Mouse (Mus musculus) forebrain, embryonic 12.5 days (tissue): ENCODE data around the gene Rxra. TPM values are rescaled to one million over a fixed set of nuclear protein-coding genes. Genes with fewer than 3 reads are reported as not detected.

Source experiments
- ATAC-seq: fragments of 200-750 bp; cut with Nextera tagmentation; 2 replicates; pipeline ENCODE4 v1.8.0; 2017; ENCODE audit warnings: moderate TSS enrichment; ENCODE audit not compliant: low FRiP score
- H3K27ac ChIP-seq: fragments of 300-500 bp; sonication (generic); 2 replicates; pipeline ENCODE4 v1.5.1; 2016; ENCODE audit warnings: mild to moderate bottlenecking
- H3K27me3 ChIP-seq: fragments of 300-500 bp; sonication (generic); 2 replicates; pipeline ENCODE4 v1.6.1; 2016; ENCODE audit warnings: mild to moderate bottlenecking
- H3K36me3 ChIP-seq: fragments of 300-500 bp; sonication (generic); replicated peaks from 2 replicates; pipeline ENCODE4 v1.6.1; 2016; ENCODE audit warnings: mild to moderate bottlenecking
- H3K4me1 ChIP-seq: fragments of 300-500 bp; sonication (generic); 2 replicates; pipeline ENCODE4 v1.6.1; 2016
- H3K4me2 ChIP-seq: fragments of 300-500 bp; sonication (generic); 2 replicates; pipeline ENCODE4 v1.6.1; 2016; ENCODE audit warnings: mild to moderate bottlenecking, moderate library complexity
- H3K4me3 ChIP-seq: fragments of 300-500 bp; sonication (generic); replicated peaks from 2 replicates; pipeline ENCODE4 v1.5.1; 2016; ENCODE audit warnings: mild to moderate bottlenecking
- H3K9ac ChIP-seq: fragments of 300-500 bp; sonication (generic); 2 replicates; pipeline ENCODE4 v1.6.1; 2016; ENCODE audit warnings: mild to moderate bottlenecking
- H3K9me3 ChIP-seq: fragments of 300-500 bp; sonication (generic); 2 replicates; pipeline ENCODE4 v1.6.1; 2016
- WGBS: fragments of 180-500 bp; shearing (Covaris S2); methylation state at CpG from one replicate; pipeline ENCODE4 v1.1.7; 2016; 5-methylcytosine and 5-hydroxymethylcytosine counted together
- polyA plus RNA-seq: library from polyadenylated mRNA; unstranded; fragments of >200 nt; fragmentation: Nextera tagmentation; extraction: Ambion mirVana; gene quantifications from 2 replicates; pipeline ENCODE4 v1.2.1, GENCODE M21; 2016

The Rxra gene
- 6.7 and 7.8 TPM in 2 replicates for polyA plus RNA-seq

GRCm38 (mm10) chr2:27676106-27676477, at the start of gene Rxra:
Rxra (plus strand) TSS chr2:27676440.
- peaks cover 55% of the 10 kb centered on the region for H3K4me1 ChIP-seq
- peak within 1 kb of the TSS; percentile 92 for H3K4me3 ChIP-seq
- H3K27me3 ChIP-seq = peaks cover 31% of the 10 kb centered on the region
- ATAC-seq = peak; percentile 18; the same call in 1 of the 2 replicates
- 2% methylated on average over 16 of the region's 16 CpGs for WGBS
- peak within 1 kb of the TSS; percentile 89 for H3K27ac ChIP-seq
- no peaks in the 10 kb centered on the region for H3K9me3 ChIP-seq
- H3K4me2 ChIP-seq = peak within 1 kb of the TSS; percentile 89
- H3K9ac ChIP-seq = peak within 1 kb of the TSS; percentile 93
- H3K36me3 ChIP-seq = no peaks in the 10 kb centered on the region

- H3K9ac ChIP-seq = no peak overlapping the region
- H3K36me3 ChIP-seq = no peaks in the 10 kb centered on the region
- H3K4me2 ChIP-seq = no peak overlapping the region
- H3K27ac ChIP-seq = no peak overlapping the region
- peaks cover 40% of the 10 kb centered on the region for H3K27me3 ChIP-seq
- WGBS = 74% methylated on average over 1 of the region's 1 CpGs
- no peaks in the 10 kb centered on the region for H3K4me1 ChIP-seq
- H3K9me3 ChIP-seq = no peaks in the 10 kb centered on the region
- no peak overlapping the region for H3K4me3 ChIP-seq
- ATAC-seq = no peak
These were observed 49.6 kb upstream of the Rxra start for GRCm38 (mm10) chr2:27626604-27627003.

- Histone ChIP-seq H3K27me3 (peaks cover 22% of the 10 kb centered on the region), H3K4me1 (peaks cover 8% of the 10 kb centered on the region; the same call in 1 of the 2 replicates), H3K4me3 (no peak overlapping the region), H3K36me3 (no peaks in the 10 kb centered on the region), H3K9me3 (no peaks in the 10 kb centered on the region), H3K27ac (no peak overlapping the region), H3K4me2 (no peak overlapping the region), H3K9ac (no peak overlapping the region)
- WGBS = 86% methylated on average over 3 of the region's 3 CpGs
- ATAC-seq = no peak
These were observed 45.5 kb upstream of the Rxra start for GRCm38 (mm10) chr2:27630601-27631285.

- no peak overlapping the region for H3K27ac ChIP-seq
- 70% methylated on average over 2 of the region's 2 CpGs for WGBS
- H3K9me3 ChIP-seq = no peaks in the 10 kb centered on the region
These were observed 42.8 kb upstream of the Rxra start for GRCm38 (mm10) chr2:27633471-27633870.

GRCm38 (mm10) chr2:27634018-27634417, 42.2 kb upstream of the Rxra start:
- H3K4me3 ChIP-seq = no peak overlapping the region
- H3K27me3 ChIP-seq = peaks cover 19% of the 10 kb centered on the region
- H3K36me3 ChIP-seq = no peaks in the 10 kb centered on the region

More at GRCm38 (mm10) chr2:27633471-27633870, 42.8 kb upstream of the Rxra start:
- H3K4me3 ChIP-seq = no peak overlapping the region
- H3K27me3 ChIP-seq = peaks cover 19% of the 10 kb centered on the region
- no peak overlapping the region for H3K9ac ChIP-seq
- H3K4me1 ChIP-seq = peaks cover 8% of the 10 kb centered on the region; the same call in 1 of the 2 replicates
- ATAC-seq = no peak
- H3K36me3 ChIP-seq = no peaks in the 10 kb centered on the region
- H3K4me2 ChIP-seq = no peak overlapping the region

GRCm38 (mm10) chr2:27635147-27635738, 41.0 kb upstream of the Rxra start:
- peaks cover 8% of the 10 kb centered on the region; the same call in 1 of the 2 replicates for H3K4me1 ChIP-seq

More at GRCm38 (mm10) chr2:27634018-27634417, 42.2 kb upstream of the Rxra start:
- no peak overlapping the region for H3K27ac ChIP-seq
- WGBS = 87% methylated on average over 1 of the region's 1 CpGs
- H3K4me2 ChIP-seq = no peak overlapping the region
- H3K4me1 ChIP-seq = peaks cover 8% of the 10 kb centered on the region; the same call in 1 of the 2 replicates
- ATAC-seq = no peak
- H3K9me3 ChIP-seq = no peaks in the 10 kb centered on the region
- no peak overlapping the region for H3K9ac ChIP-seq

GRCm38 (mm10) chr2:27636796-27637195, 39.4 kb upstream of the Rxra start:
- WGBS = 78% methylated on average over 1 of the region's 1 CpGs

More at GRCm38 (mm10) chr2:27635147-27635738, 41.0 kb upstream of the Rxra start:
- Histone ChIP-seq H3K9me3 (no peaks in the 10 kb centered on the region), H3K36me3 (no peaks in the 10 kb centered on the region), H3K27ac (no peak overlapping the region), H3K27me3 (peaks cover 19% of the 10 kb centered on the region), H3K9ac (no peak overlapping the region), H3K4me3 (no peak overlapping the region), H3K4me2 (no peak overlapping the region)
- WGBS = 59% methylated on average over 13 of the region's 13 CpGs
- no peak for ATAC-seq

GRCm38 (mm10) chr2:27637281-27637896, 38.9 kb upstream of the Rxra start:
- Histone ChIP-seq H3K27me3 (peaks cover 23% of the 10 kb centered on the region), H3K9me3 (no peaks in the 10 kb centered on the region), H3K27ac (no peak overlapping the region), H3K36me3 (no peaks in the 10 kb centered on the region), H3K9ac (no peak overlapping the region), H3K4me2 (no peak overlapping the region), H3K4me3 (no peak overlapping the region), H3K4me1 (peaks cover 19% of the 10 kb centered on the region)
- 87% methylated on average over 8 of the region's 8 CpGs for WGBS
- no peak for ATAC-seq

More at GRCm38 (mm10) chr2:27636796-27637195, 39.4 kb upstream of the Rxra start:
- ATAC-seq = no peak
- H3K4me2 ChIP-seq = no peak overlapping the region
- peaks cover 19% of the 10 kb centered on the region for H3K4me1 ChIP-seq
- no peak overlapping the region for H3K9ac ChIP-seq
- peaks cover 23% of the 10 kb centered on the region for H3K27me3 ChIP-seq
- no peak overlapping the region for H3K4me3 ChIP-seq
- H3K27ac ChIP-seq = no peak overlapping the region
- no peaks in the 10 kb centered on the region for H3K9me3 ChIP-seq
- H3K36me3 ChIP-seq = no peaks in the 10 kb centered on the region

GRCm38 (mm10) chr2:27639631-27640334, 36.5 kb upstream of the Rxra start:
- ATAC-seq = no peak
- whole genome bisulfite sequencing = 86% methylated on average over 5 of the region's 5 CpGs
- Histone ChIP-seq H3K27me3 (peaks cover 19% of the 10 kb centered on the region), H3K4me1 (peaks cover 19% of the 10 kb centered on the region), H3K9me3 (no peaks in the 10 kb centered on the region), H3K9ac (no peak overlapping the region), H3K4me2 (no peak overlapping the region), H3K4me3 (no peak overlapping the region), H3K36me3 (no peaks in the 10 kb centered on the region), H3K27ac (no peak overlapping the region)

GRCm38 (mm10) chr2:27640900-27641479, 35.2 kb upstream of the Rxra start:
- Histone ChIP-seq H3K27me3 (peaks cover 17% of the 10 kb centered on the region; the same call in 1 of the 2 replicates), H3K4me1 (peaks cover 11% of the 10 kb centered on the region), H3K9me3 (no peaks in the 10 kb centered on the region), H3K4me2 (no peak overlapping the region), H3K9ac (no peak overlapping the region), H3K27ac (0 out of 2 replicates have a peak overlapping the region, but pooled peaks have one; percentile 5), H3K36me3 (no peaks in the 10 kb centered on the region), H3K4me3 (no peak overlapping the region)
- WGBS = 49% methylated on average over 3 of the region's 3 CpGs
- peak; percentile 55; the same call in 1 of the 2 replicates for ATAC-seq

- 52% methylated on average over 5 of the region's 5 CpGs for WGBS
- H3K27ac ChIP-seq = no peak overlapping the region
- peaks cover 14% of the 10 kb centered on the region for H3K4me1 ChIP-seq
- no peak overlapping the region for H3K4me3 ChIP-seq
- no peak overlapping the region for H3K9ac ChIP-seq
- H3K9me3 ChIP-seq = no peaks in the 10 kb centered on the region
- no peak for ATAC-seq
- peaks cover 20% of the 10 kb centered on the region; the same call in 1 of the 2 replicates for H3K27me3 ChIP-seq
- H3K36me3 ChIP-seq = no peaks in the 10 kb centered on the region
- no peak overlapping the region for H3K4me2 ChIP-seq
These were observed 31.6 kb upstream of the Rxra start for GRCm38 (mm10) chr2:27644547-27645120.
